Mouse (Mus musculus) testis, adult 2 months (tissue): ENCODE measurements around the gene Slc22a23. TPM values are rescaled to one million over a fixed set of nuclear protein-coding genes. Genes with fewer than 3 reads are reported as not detected.
A peak's percentile ranks its signal among the peaks of the same experiment; 100 is the strongest.

Experiments
- H3K27ac ChIP-seq: fragments of 200-500 bp; 2 replicates; pipeline ENCODE4 v1.5.1; 2012; ENCODE audit warnings: low read depth, low read length; ENCODE audit not compliant: control insufficient read depth, insufficient read depth
- H3K27me3 ChIP-seq: fragments of 200-500 bp; 2 replicates; pipeline ENCODE4 v1.6.1; 2012; ENCODE audit warnings: mild to moderate bottlenecking, low read length, moderate library complexity; ENCODE audit not compliant: control insufficient read depth, insufficient read depth
- H3K36me3 ChIP-seq: fragments of 200-500 bp; 2 replicates; pipeline ENCODE4 v1.6.1; 2012; ENCODE audit warnings: mild to moderate bottlenecking, low read length; ENCODE audit not compliant: control insufficient read depth, insufficient read depth
- H3K4me1 ChIP-seq: fragments of 200-500 bp; 2 replicates; pipeline ENCODE4 v1.6.1; 2012; ENCODE audit warnings: low read length; ENCODE audit not compliant: control insufficient read depth, insufficient read depth
- H3K4me3 ChIP-seq: fragments of 200-500 bp; 2 replicates; pipeline ENCODE4 v1.5.1; 2012; ENCODE audit warnings: low read depth, mild to moderate bottlenecking, low read length, moderate library complexity, mixed read lengths; ENCODE audit not compliant: control insufficient read depth
- CTCF ChIP-seq: fragments of 200-500 bp; IDR thresholded peaks from 2 replicates; pipeline ENCODE4 v1.5.1; 2012; ENCODE audit warnings: low read depth, mild to moderate bottlenecking, inconsistent platforms, low read length, moderate library complexity; ENCODE audit not compliant: control insufficient read depth, insufficient read depth, insufficient replicate concordance
- POLR2A ChIP-seq: fragments of 200-500 bp; IDR thresholded peaks from 2 replicates; pipeline ENCODE4 v1.6.1; 2012; ENCODE audit warnings: low read depth, mild to moderate bottlenecking, inconsistent platforms, low read length, moderate library complexity; ENCODE audit not compliant: control insufficient read depth
- polyA plus RNA-seq: library from polyadenylated mRNA; depleted of rRNA; stranded (reverse); fragments of >200 nt; gene quantifications from 2 replicates; pipeline ENCODE4 v1.2.3, GENCODE M21; 2012

The Slc22a23 gene
- polyA plus RNA-seq, 1 experiment: 6.8 TPM

- H3K27ac ChIP-seq: no peak overlapping the region
Measured at GRCm38 (mm10) chr13:34207714-34208470, 137.1 kb downstream of the Slc22a23 start.

GRCm38 (mm10) chr13:34205216-34205615 lies 139.8 kb downstream of the Slc22a23 start:
- Histone ChIP-seq H3K27me3 (no peaks in the 10 kb centered on the region), H3K36me3 (no peaks in the 10 kb centered on the region), H3K4me3 (no peak overlapping the region), H3K27ac (no peak overlapping the region), H3K4me1 (no peaks in the 10 kb centered on the region)
- TF ChIP-seq POLR2A (no peak), CTCF (no peak)

More at GRCm38 (mm10) chr13:34207714-34208470, 137.1 kb downstream of the Slc22a23 start:
- TF ChIP-seq POLR2A: no peak
- no peak for TF ChIP-seq CTCF
- Histone ChIP-seq H3K36me3 (no peaks in the 10 kb centered on the region), H3K27me3 (no peaks in the 10 kb centered on the region), H3K4me3 (no peak overlapping the region), H3K4me1 (no peaks in the 10 kb centered on the region)

- H3K36me3 ChIP-seq: no peaks in the 10 kb centered on the region
- no peaks in the 10 kb centered on the region for H3K4me1 ChIP-seq
- no peak overlapping the region for H3K27ac ChIP-seq
- no peak overlapping the region for H3K4me3 ChIP-seq
- no peak for TF ChIP-seq CTCF
- no peak for TF ChIP-seq POLR2A
- no peaks in the 10 kb centered on the region for H3K27me3 ChIP-seq
Measured at GRCm38 (mm10) chr13:34195676-34196075, 149.3 kb downstream of the Slc22a23 start.

- no peak for TF ChIP-seq POLR2A
- no peak for TF ChIP-seq CTCF
- H3K4me1 ChIP-seq: no peaks in the 10 kb centered on the region
- no peaks in the 10 kb centered on the region for H3K27me3 ChIP-seq
- no peak overlapping the region for H3K27ac ChIP-seq
- H3K4me3 ChIP-seq: no peak overlapping the region
- H3K36me3 ChIP-seq: no peaks in the 10 kb centered on the region
Measured at GRCm38 (mm10) chr13:34193384-34193783, 151.6 kb downstream of the Slc22a23 start.

- Histone ChIP-seq H3K27me3 (no peaks in the 10 kb centered on the region), H3K36me3 (no peaks in the 10 kb centered on the region), H3K4me3 (no peak overlapping the region), H3K27ac (no peak overlapping the region), H3K4me1 (no peaks in the 10 kb centered on the region)
- TF ChIP-seq CTCF (no peak), POLR2A (no peak)
Measured at GRCm38 (mm10) chr13:34192414-34193191, 152.4 kb downstream of the Slc22a23 start.

GRCm38 (mm10) chr13:34187571-34187970 lies 157.4 kb downstream of the Slc22a23 start:
- H3K4me1 ChIP-seq: no peaks in the 10 kb centered on the region
- no peak overlapping the region for H3K27ac ChIP-seq
- TF ChIP-seq CTCF (peak; percentile 12; the same call in 1 of the 2 replicates), POLR2A (no peak)
- H3K4me3 ChIP-seq: no peak overlapping the region
- no peaks in the 10 kb centered on the region for H3K27me3 ChIP-seq
- no peaks in the 10 kb centered on the region for H3K36me3 ChIP-seq

- TF ChIP-seq POLR2A (no peak), CTCF (no peak)
- Histone ChIP-seq H3K27ac (no peak overlapping the region), H3K4me1 (no peaks in the 10 kb centered on the region), H3K27me3 (no peaks in the 10 kb centered on the region), H3K4me3 (no peak overlapping the region), H3K36me3 (no peaks in the 10 kb centered on the region)
Measured at GRCm38 (mm10) chr13:34185371-34185770, 159.6 kb downstream of the Slc22a23 start.

GRCm38 (mm10) chr13:34181624-34182023 lies 163.4 kb downstream of the Slc22a23 start:
- no peak for TF ChIP-seq POLR2A
- TF ChIP-seq CTCF: no peak
- no peaks in the 10 kb centered on the region for H3K36me3 ChIP-seq
- no peak overlapping the region for H3K27ac ChIP-seq

More at GRCm38 (mm10) chr13:34181624-34182023, 163.4 kb downstream of the Slc22a23 start:
- no peaks in the 10 kb centered on the region for H3K4me1 ChIP-seq
- H3K4me3 ChIP-seq: no peak overlapping the region
- no peaks in the 10 kb centered on the region for H3K27me3 ChIP-seq
